Mouse (Mus musculus): Measurements from ENCODE around the gene Ubap1.

DNA sequence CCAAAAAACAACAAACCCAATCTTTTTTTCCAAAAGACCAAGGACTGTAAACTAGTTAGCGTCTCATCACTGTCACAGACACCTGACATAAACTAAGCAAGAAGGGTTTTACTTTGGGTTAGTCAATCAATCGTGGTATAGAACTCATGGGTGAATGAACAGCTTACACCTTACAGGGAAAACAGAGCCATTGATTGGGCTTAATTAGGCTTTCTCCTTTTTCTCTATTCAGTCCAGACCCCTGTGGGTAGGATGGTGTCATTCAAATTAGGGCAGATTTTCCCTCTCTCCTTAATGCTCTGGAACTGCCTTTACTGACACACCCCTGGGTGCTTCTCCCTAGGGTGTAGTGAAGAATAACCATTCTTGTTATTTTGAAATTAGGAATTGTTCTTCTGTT lies 8.4 kb downstream of the Ubap1 start:
- TF ChIP-seq POLR2A (IDR thresholded peaks at IDR 0.05; ENCODE audit: control insufficient read depth, extremely low read depth, insufficient read depth, low read length, poor library complexity) (no peak), CTCF (IDR thresholded peaks at IDR 0.05; ENCODE audit: borderline replicate concordance, control insufficient read depth, extremely low read depth, insufficient read depth, low read length, poor library complexity) (no peak)
